Mouse (Mus musculus) E14TG2a.4 (cell line): ENCODE measurements at regions not wholly inside any gene's neighbourhood (a gene's known extent, or its start where the extent isn't known, plus 50 kb on each side); places are given as distances from the start of the nearest gene placed in this dataset.

Experiments used
- CTCF ChIP-seq: conservative IDR thresholded peaks from 2 replicates; pipeline ENCODE4 v1.5.1; 2014; ENCODE audit warnings: low read length
- POU5F1 ChIP-seq: IDR thresholded peaks from 2 replicates; pipeline ENCODE4 v1.6.1; 2014; ENCODE audit warnings: low read length, borderline replicate concordance

- TF ChIP-seq CTCF (no peak), POU5F1 (no peak)
These were observed 112.7 kb downstream of the Fam204a start for GRCm38 (mm10) chr19:60113666-60114388.
